Mouse (Mus musculus) T-cell, adult 2 months (primary cell): ENCODE measurements around the gene Slc25a21.
"Not testable (repeated sequence)": the region's sequence is repeated elsewhere in the genome, so short reads cannot be mapped to it uniquely, and the experiment has no call there.

Source experiments
- DNase-seq: peaks from one replicate; pipeline ENCODE4 v3.0.0; 2022; ENCODE audit warnings: low spot score

The Slc25a21 gene

GRCm38 (mm10) chr12:57197363-57198026 is at the start of gene Slc25a21:
Gene Slc25a21, minus strand, starts transcription at chr12:57197472.
- DNase-seq, result no peak

- DNase-seq, result no peak
Observed at GRCm38 (mm10) chr12:57243671-57244495, 46.6 kb upstream of the Slc25a21 start.

- DNase-seq, result no peak
Observed at GRCm38 (mm10) chr12:57233386-57233785, 36.1 kb upstream of the Slc25a21 start.

DNA sequence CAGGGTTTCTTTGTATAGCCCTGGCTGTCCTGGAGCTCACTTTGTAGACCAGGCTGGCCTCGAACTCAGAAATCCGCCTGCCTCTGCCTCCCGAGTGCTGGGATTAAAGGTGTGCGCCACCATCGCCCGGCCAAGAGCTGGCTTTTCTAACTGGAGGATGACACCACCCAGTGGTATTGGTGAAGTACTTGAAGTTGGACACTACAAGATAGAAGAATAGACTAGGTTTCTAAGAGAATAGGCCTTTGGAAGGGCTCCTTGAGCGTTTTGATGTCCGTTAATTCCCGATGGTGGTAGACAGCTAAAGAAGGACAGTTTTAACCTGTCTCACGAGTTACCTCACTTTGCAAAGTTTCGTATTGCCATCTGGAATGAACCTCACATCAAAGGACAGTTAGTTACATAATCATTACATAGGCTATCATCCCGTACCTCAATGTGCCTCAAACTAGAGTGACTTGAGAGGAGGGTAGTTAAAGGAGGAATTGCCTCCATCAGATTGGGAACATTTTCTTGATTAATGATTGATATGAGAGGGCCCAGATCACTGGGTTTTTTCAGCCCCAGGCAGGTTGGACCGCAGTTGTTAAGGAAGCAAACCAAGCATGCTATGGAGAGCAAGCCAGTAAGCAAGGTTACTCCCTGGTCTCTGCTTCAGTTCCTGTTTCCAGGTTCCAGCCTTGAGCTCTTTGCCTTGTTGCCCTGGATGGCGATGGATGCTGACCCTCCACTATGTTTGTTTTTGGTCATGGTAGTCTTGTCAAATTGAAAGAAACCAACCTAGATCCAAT is 34.0 kb upstream of the Slc25a21 start:
- peak; percentile 35 for DNase-seq

- DNase-seq, result peak; percentile 89
Observed at GRCm38 (mm10) chr12:57230192-57230706, 33.0 kb upstream of the Slc25a21 start, which contains the start of the genes Prps1l3 and Mipol1. Gene Prps1l3, plus strand, starts transcription at chr12:57230412. Gene Mipol1, plus strand, starts transcription at chr12:57230427.

DNA sequence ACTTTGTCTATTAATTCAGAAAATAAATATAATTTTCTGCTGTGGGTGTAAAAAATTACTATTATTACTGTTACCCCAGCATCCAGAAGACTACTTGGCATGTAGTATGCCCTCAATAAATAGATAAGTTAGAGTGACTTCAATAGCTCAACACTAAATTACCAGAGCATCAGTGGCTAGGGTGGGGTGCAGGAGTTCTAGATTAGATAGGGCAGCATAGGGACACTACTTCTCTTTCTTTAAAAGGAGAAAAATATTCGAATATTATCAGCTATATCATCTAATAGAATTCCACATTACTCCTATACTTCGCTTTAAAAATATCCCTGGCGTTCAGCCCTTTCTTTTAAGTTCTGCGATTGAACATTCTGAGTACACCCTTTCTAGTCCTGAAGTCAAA is 32.4 kb upstream of the Slc25a21 start:
- DNase-seq, result no peak

DNA sequence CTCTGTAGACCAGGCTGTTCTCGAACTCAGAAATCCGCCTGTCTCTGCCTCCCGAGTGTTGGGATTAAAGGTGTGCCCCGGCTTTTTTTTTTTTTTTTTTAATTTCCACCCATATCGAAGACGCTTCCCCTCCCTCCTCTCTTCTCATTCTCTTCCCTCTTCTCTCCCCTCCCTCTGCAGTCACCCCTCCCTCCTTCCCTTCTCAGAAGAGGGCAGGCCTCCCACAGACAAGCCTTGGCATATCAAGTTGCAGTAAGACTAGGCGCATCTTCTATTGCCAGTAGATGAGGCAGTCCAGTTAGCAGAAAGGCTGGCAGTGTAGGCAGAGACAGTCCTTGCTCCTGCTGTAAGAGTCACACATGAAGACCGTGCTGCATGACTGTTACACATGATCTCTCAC is 30.5 kb upstream of the Slc25a21 start:
- DNase-seq, result no peak

GRCm38 (mm10) chr12:57226411-57226810 is 29.1 kb upstream of the Slc25a21 start:
- no peak for DNase-seq

- DNase-seq, result not testable (repeated sequence)
Observed at GRCm38 (mm10) chr12:57212463-57212862, 15.2 kb upstream of the Slc25a21 start.

DNA sequence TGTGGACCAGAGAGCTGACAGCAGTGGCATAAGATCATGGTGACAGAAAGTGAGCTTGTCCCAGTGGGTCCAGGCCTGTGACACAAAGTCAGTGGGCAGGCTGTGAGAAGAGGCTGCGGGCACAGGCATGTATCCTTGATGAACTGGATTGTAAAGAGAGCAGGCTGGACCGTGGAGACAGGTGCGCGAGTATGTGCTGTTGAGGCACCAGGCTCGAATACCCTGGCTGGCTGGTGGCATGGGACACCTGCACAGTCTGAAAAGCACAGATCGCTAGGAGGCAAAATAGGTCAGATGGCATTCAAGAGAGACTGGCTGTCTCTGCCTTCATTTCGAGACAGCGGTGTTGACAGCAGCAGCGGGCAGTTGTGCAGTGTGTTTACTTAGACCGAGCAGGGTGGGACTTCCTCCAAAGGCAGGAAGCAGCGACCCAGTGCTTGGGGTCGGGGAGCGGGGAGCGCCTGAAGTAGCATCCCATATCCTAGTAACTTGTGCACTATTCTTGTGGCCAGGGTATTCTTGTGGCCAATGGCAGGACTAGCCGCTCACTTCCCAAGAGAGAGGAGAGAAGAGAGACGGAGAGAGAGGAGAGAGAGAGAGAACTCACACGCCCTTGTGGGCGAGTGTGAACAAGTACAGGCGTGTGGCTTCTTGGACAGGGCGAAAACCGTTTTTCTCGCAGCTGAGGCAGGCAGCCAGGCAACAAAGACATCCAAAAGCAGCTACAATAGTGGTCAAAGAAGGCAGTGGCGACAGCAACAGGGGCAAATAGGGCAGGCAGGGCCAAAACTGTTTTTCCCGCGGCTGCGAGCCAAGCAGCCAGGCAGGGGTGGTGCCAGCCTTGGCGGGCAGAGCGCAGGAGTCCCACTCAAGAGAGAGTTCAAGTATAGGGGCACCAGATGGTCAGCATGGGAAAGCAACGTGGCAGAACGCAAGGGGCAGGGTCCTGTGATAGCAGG is 14.4 kb upstream of the Slc25a21 start:
- DNase-seq, result peak; percentile 48

DNA sequence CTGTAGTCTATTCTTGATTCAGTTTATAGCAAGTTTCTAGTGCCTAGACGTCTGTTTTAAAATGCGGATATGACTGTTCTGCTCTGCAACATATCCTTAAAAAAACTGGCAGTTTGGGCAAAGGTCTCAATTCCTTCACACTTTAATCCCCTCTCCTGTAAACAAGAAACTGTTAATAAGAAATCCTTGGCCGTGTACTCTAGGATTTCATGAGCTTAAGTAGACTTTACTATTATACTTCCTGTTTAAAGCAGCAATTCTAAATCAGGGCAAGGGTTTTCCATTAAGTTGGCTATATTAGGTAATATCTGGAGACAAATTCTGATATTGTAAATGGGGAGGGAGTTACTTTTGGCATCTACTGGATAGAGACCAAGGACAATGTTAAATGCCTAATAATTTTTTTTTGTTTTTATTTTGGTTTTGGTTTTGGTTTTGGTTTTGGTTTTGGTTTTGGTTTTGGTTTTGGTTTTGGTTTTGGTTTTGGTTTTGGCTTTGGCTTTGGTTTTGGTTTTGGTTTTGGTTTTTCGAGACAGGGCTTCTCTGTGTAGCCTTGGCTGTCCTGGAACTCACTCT is 7.1 kb upstream of the Slc25a21 start:
- no peak for DNase-seq

- no peak for DNase-seq
Observed at GRCm38 (mm10) chr12:57201901-57202300, 4.6 kb upstream of the Slc25a21 start.

DNA sequence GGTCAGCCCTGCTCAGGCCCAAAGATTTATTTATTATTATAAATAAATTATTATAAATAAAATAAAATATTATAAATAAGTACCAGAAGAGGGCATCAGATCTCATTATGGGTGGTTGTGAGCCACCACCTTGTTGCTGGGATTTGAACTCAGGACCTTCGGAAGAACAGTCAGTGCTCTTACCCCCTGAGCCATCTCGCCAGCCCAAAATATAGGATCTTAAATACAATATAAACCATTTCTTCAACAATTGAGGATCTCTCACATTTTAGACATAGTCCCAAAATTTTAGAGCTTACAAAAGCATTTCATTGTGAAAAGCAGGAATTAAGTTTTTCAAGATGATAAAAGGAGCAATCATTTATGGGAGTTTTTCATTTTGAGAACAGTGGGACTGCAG is 2.2 kb upstream of the Slc25a21 start:
- no peak for DNase-seq

DNA sequence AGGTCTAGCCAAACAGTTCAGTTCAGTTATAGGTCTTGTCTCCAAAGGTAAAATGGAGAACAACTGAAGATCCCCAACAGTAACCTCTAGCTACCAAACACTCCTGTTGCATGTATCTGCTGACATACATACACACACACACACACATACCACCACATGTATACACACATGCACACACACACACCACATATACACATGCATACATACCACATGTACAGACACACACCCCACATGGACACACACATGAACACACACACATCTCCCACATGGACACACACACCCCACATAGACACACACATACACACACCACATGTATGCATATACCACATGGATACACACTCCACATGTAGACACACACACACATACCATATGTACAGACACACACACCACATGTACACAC is 997 bp upstream of the Slc25a21 start:
- no peak for DNase-seq

- DNase-seq, result no peak
Observed at GRCm38 (mm10) chr12:57196608-57197362, 487 bp downstream of the Slc25a21 start.

DNA sequence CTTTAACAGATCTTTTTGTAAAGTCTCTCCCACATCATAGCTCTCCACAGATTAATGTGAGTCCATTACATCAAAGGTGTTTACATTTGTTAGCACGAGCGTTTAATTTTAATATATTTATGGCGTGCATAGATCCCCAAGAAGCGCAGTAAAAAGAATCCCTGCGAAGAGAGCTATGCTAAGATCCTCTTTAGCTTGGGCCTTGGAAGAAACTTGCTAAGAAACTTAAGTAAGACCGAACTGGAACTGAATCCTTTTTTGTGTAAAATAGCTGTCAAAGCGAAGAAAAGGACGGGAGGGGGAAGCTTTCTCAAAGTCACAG is 1.0 kb downstream of the Slc25a21 start:
- DNase-seq, result no peak

GRCm38 (mm10) chr12:57194609-57195008 is 2.7 kb downstream of the Slc25a21 start:
- DNase-seq, result no peak

DNA sequence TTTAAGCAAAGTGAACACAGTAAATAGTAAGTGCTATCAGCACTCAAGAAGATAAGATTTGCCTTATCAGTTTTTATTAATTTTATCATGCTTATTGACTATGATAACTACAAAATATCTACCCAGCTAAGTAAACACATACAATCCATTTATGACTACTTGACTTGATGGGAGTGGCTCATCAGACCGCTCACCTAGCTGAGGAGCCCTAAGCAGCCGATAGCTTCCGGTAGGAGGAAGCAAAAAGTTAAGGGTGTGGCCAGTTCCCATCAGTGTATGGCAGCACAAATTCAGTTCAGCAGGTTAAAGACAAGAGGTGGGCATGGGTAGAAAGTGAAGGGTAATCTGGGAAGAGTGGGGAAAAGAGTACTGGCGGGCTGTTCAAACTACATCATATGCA is 10.2 kb downstream of the Slc25a21 start:
- no peak for DNase-seq

- DNase-seq, result no peak
Observed at GRCm38 (mm10) chr12:57186126-57186525, 11.1 kb downstream of the Slc25a21 start.

- no peak for DNase-seq
Observed at GRCm38 (mm10) chr12:57185475-57185874, 11.8 kb downstream of the Slc25a21 start.
